Mouse (Mus musculus) CD4-positive, CD25-positive, alpha-beta regulatory T cell, adult 2 months (primary cell): ENCODE data around the gene St5.

ENCODE experiments used
- DNase-seq: peaks from one replicate; pipeline ENCODE4 v3.0.0-alpha.2; 2012; ENCODE audit warnings: low read depth, low spot score

Gene St5

GRCm38 (mm10) chr7:109568391-109568892, 135.0 kb downstream of the St5 start:
- no peak for DNase-seq

GRCm38 (mm10) chr7:109566841-109567768, 136.3 kb downstream of the St5 start:
- no peak for DNase-seq

- DNase-seq, result no peak
These were observed 137.1 kb downstream of the St5 start for GRCm38 (mm10) chr7:109566327-109566726.

DNA sequence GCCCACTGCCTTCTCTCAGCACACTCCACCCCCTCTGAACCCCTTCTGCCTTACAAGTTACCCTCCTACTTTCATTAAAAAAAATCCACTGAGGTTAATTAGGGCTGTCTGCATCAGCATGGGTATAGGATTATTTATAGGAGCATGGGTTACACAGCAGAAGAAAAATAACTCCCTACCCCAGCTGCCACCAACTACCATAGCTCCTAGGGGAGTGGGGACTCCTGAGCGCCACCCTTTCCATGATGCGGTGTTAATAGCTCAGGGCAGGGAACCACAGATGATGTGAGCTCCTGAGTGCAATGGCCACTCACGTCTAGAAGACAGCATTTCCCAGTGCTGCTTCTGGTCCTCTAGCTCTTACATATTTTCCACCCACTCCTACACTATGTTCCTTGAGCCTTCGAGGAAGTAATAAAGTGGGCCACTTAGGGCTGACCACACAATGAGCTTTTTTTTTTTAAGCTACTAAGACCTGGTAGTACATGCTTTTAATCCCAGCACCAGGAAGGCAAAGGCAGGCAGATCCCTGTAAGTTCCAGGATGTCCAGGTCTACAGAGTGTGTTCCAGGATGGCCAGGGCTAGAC, 139.5 kb downstream of the St5 start:
- DNase-seq, result no peak

DNA sequence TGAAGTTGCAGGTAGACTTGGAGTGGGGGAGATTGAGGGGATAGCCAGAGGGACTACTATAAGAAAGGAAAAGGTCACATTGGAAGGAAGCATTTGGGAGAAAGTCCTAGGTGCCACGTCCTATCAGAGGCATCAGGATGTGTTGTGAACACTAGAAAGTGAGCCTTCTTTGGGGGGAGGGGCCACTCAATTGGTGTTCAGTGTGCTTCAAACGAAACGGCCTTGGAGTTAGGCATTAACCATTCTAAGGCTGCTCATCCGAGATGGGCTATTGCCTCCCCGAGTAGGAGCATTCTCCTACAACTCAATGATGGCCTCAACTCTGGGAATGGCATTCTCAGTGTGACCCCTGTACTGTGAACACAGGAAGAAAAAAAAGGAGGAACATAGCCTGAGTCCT, 140.7 kb downstream of the St5 start:
- no peak for DNase-seq

GRCm38 (mm10) chr7:109562154-109562599, 141.2 kb downstream of the St5 start:
- DNase-seq, result no peak

DNA sequence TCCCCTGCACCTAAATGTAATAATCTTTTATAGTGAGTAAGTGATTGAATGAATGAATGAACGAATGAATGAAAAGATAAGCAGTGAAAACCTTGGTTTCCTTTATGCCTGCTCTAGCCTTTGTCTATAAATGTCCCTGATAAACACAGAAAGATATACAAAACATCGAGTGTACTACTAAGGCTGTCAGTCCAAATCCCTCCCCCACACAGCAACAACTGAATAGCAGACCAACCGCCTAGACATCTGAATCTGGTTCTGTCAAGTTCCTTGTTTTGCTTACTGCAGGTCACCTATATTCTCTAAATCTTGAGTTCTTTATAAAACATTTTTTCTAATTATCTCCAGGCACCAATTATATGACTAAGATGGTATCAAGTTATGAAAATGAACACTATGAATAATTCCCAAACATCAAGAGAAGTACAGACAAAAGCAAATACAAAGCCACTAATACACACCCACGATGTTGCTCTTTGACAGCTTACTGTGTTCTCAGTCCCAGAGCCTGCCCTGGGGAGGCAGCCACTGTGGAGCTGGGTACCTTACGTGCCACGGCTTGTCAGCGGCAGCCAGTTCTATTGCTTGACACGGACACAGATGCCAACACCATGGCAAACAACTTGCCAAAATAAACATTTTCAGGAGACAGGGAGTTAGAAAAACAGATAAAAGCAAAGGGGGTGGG, 141.8 kb downstream of the St5 start:
- DNase-seq, result no peak

DNA sequence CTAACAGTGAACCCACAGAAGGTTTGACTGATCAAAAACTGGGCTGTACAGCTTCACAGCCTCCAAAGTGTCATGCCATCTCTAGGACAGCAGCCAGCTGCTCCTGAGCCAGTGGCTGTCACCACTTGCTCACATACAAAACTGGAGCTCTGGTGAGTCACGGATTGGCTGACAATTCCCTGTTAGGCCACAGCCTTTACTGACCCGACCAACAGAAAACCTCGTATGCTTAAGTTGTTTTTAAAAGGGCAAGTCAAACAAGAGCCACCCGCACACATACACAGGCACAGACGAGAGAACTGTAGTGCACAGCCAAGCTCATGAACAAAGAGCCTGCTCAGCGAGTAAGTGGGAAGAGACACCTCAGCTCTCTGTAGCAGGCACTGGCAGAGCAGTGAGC, 143.9 kb downstream of the St5 start:
- no peak for DNase-seq

DNA sequence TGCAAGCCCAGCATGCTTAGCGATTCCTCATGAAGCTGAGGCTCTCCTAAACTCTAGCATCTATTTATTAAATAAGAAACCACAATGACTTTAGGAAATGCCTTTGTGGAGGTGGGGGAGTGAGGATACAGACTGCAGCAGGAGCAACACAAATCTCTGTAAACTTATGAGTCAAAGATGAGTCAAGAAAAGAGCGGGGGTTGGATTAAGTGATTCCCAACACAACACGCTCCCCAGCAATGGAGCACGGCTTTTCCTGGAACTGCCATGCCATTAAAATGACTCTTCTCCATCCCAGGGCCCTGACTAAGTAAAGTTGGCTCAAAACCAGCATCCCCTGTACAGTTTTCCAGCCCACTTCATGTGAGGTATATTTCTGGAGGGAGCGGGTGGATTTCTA, 156.7 kb downstream of the St5 start:
- no peak for DNase-seq

- no peak for DNase-seq
These were observed 157.2 kb downstream of the St5 start for GRCm38 (mm10) chr7:109546186-109546585.

DNA sequence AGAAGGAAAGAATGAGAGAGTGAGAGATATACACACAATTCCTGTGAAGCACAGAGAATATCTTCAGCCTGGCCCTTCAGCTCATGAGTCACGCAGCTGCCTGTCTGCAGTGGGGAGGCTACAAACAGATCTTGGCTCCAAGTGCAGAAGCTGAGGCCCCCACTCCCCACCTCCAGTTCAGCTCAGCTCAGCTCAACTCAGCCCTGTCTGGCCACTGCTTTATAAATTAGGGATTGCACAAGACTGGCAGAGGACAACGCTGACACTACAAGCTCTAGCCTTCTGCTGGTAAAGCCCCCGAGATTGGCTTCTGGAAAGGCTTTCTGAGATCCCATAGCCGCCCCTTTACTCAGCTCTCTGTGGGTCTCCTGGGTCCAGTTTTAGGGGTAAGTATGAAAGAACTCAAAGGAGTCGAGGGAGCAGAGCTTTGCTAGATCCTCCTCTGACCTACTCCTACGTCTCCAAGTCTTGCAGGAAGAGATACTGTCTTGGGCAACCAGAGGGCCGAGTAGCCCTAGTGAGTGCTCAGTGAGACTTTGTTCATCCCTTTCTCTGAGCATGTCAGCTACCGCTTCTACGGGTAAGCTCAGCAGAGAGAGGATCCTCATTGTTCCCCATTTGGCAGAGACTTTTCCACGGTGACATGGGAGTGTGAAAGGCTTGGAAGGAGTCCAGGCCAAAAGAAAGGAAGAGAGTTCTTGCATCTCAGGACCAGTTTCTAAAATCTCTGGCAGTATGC, 158.0 kb downstream of the St5 start:
- no peak for DNase-seq

GRCm38 (mm10) chr7:109544792-109545191, 158.6 kb downstream of the St5 start:
- DNase-seq, result no peak

DNA sequence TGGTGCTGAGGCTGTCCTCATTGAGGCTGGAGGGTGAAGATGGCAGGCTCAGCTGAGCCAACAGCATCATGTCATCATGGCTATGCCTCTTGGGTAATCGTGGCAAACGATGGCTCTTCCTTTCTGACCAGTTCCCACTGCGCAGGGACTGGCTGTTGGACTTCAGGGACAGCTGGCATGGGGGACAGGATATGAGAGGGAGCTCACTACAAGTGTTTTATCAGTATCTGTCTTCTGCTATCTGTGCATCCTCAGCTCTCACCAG, 161.1 kb downstream of the St5 start:
- DNase-seq, result no peak

- DNase-seq, result no peak
These were observed 161.6 kb downstream of the St5 start for GRCm38 (mm10) chr7:109541609-109542363.

- no peak for DNase-seq
These were observed 162.5 kb downstream of the St5 start for GRCm38 (mm10) chr7:109540902-109541301.

- DNase-seq, result no peak
These were observed 166.9 kb downstream of the St5 start for GRCm38 (mm10) chr7:109536451-109536946.

- DNase-seq, result no peak
These were observed 168.5 kb downstream of the St5 start for GRCm38 (mm10) chr7:109534921-109535320.

- no peak for DNase-seq
These were observed 169.5 kb downstream of the St5 start for GRCm38 (mm10) chr7:109533888-109534287.

DNA sequence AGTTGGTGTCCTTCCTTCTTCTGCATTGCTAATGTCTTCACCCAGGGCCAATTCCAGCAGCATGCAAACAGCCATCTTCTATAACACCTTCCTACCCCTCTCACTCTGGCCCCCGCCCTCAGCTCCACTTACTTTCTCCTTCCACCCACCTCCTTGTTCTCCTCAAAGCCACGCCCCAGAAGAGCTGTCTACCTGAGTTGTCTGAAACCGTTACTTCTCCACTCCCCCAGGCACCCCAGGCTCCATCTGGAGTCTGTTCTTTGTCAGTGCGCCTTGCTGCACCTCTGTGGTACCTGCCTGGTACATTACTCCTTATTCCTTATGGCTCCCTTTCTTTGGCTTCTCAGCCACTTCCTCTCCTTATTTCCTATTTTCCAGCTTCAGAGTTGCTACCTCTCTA, 170.3 kb downstream of the St5 start:
- no peak for DNase-seq

DNA sequence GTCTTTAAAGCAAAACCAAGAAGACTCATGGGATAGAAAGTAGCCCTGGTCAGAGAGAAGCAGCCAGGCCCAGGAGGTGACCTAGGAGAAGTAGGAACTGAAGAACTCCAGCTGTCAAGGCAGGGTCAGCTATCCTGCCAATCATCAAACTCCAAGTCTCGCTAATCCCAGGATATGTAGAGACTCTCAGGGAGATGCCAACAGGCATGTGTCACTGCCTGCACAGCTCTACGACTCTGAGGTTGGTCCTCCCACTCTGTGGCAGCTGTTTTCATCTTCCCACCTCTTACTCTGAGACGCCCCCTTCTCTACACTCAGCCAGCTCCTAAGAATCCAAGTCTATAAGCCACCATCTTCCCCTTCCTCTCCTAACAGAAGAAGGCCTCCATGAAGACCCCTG, 170.7 kb downstream of the St5 start:
- DNase-seq, result no peak

DNA sequence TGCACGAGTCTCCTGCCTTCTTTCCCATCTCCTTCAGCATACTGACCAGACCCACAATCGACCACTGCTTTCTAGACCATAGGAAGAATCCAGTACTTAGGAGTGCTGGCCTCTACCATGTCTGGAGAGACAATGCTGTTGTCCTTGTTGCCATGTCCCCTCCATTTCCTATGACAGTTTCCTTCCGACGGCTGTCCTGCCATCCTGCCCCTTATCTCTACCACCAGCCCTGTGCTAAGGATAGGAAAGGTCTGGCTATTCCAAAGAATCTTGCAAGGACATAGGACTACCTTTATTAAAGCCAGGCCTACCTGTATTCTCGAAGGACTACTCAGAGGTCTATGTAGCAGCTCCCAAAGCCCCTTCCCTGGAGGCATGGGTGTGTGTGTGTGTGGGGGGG, 171.9 kb downstream of the St5 start:
- DNase-seq, result no peak
